Mouse (Mus musculus): ENCODE measurements around the gene Ezr. TPM values are rescaled to one million over a fixed set of nuclear protein-coding genes. Genes with fewer than 3 reads are reported as not detected.

Ezr gene
- polyA plus RNA-seq, 1 experiment from 2014 or later = 51.5 TPM

- peaks cover 20% of the 10 kb centered on the region for H3K27me3 ChIP-seq
- H3K4me3 ChIP-seq = no peak overlapping the region
- no peak for ATAC-seq (ENCODE audit: insufficient number of reproducible peaks, insufficient read depth, low FRiP score, low TSS enrichment, low read depth)
- H3K9me3 ChIP-seq = no peaks in the 10 kb centered on the region
- H3K4me1 ChIP-seq = peaks cover 27% of the 10 kb centered on the region
- H3K36me3 ChIP-seq = no peaks in the 10 kb centered on the region
- no peak overlapping the region for H3K27ac ChIP-seq
- H3K9ac ChIP-seq = no peak overlapping the region
- no peak overlapping the region for H3K4me2 ChIP-seq
- 54% methylated on average over 6 of the region's 6 CpGs for WGBS
Measured at GRCm38 (mm10) chr17:6776123-6776522, 6.5 kb downstream of the Ezr start.

GRCm38 (mm10) chr17:6775671-6776070 lies 6.9 kb downstream of the Ezr start:
- no peaks in the 10 kb centered on the region for H3K9me3 ChIP-seq
- peaks cover 16% of the 10 kb centered on the region for H3K27me3 ChIP-seq
- H3K4me1 ChIP-seq = peaks cover 27% of the 10 kb centered on the region
- no peak overlapping the region for H3K9ac ChIP-seq
- WGBS = 67% methylated on average over 4 of the region's 4 CpGs
- ATAC-seq (ENCODE audit: insufficient number of reproducible peaks, insufficient read depth, low FRiP score, low TSS enrichment, low read depth) = no peak
- no peak overlapping the region for H3K27ac ChIP-seq
- no peak overlapping the region for H3K4me3 ChIP-seq
- no peaks in the 10 kb centered on the region for H3K36me3 ChIP-seq
- H3K4me2 ChIP-seq = no peak overlapping the region

GRCm38 (mm10) chr17:6775221-6775620 lies 7.4 kb downstream of the Ezr start:
- no peak overlapping the region for H3K27ac ChIP-seq
- H3K4me1 ChIP-seq = peaks cover 25% of the 10 kb centered on the region
- no peak overlapping the region for H3K9ac ChIP-seq
- no peaks in the 10 kb centered on the region for H3K36me3 ChIP-seq
- H3K4me3 ChIP-seq = no peak overlapping the region
- no peak for ATAC-seq (ENCODE audit: insufficient number of reproducible peaks, insufficient read depth, low FRiP score, low TSS enrichment, low read depth)
- H3K9me3 ChIP-seq = no peaks in the 10 kb centered on the region
- peaks cover 11% of the 10 kb centered on the region for H3K27me3 ChIP-seq
- no peak overlapping the region for H3K4me2 ChIP-seq
- WGBS = 73% methylated on average over 9 of the region's 9 CpGs

- no peak overlapping the region for H3K27ac ChIP-seq
- no peak for ATAC-seq (ENCODE audit: insufficient number of reproducible peaks, insufficient read depth, low FRiP score, low TSS enrichment, low read depth)
- WGBS = 88% methylated on average over 14 of the region's 14 CpGs
Measured at GRCm38 (mm10) chr17:6773249-6773966, 9.2 kb downstream of the Ezr start.

GRCm38 (mm10) chr17:6772490-6772773 lies 10.2 kb downstream of the Ezr start:
- Histone ChIP-seq H3K9ac (no peak overlapping the region), H3K9me3 (no peaks in the 10 kb centered on the region), H3K4me3 (no peak overlapping the region), H3K36me3 (no peaks in the 10 kb centered on the region), H3K27me3 (no peaks in the 10 kb centered on the region), H3K27ac (peak overlapping the region; percentile 23; the same call in 1 of the 2 replicates), H3K4me2 (no peak overlapping the region), H3K4me1 (peaks cover 10% of the 10 kb centered on the region)
- 67% methylated on average over 5 of the region's 5 CpGs for WGBS
- no peak for ATAC-seq (ENCODE audit: insufficient number of reproducible peaks, insufficient read depth, low FRiP score, low TSS enrichment, low read depth)

More at GRCm38 (mm10) chr17:6773249-6773966, 9.2 kb downstream of the Ezr start:
- no peaks in the 10 kb centered on the region for H3K36me3 ChIP-seq
- H3K4me3 ChIP-seq = no peak overlapping the region
- H3K9ac ChIP-seq = no peak overlapping the region
- no peak overlapping the region for H3K4me2 ChIP-seq
- peaks cover 10% of the 10 kb centered on the region for H3K4me1 ChIP-seq
- H3K27me3 ChIP-seq = no peaks in the 10 kb centered on the region
- no peaks in the 10 kb centered on the region for H3K9me3 ChIP-seq

- 68% methylated on average over 16 of the region's 16 CpGs for WGBS
- Histone ChIP-seq H3K4me1 (peaks cover 5% of the 10 kb centered on the region; the same call in 1 of the 2 replicates), H3K9me3 (no peaks in the 10 kb centered on the region), H3K27ac (peak overlapping the region; percentile 23), H3K4me3 (no peak overlapping the region), H3K36me3 (no peaks in the 10 kb centered on the region), H3K4me2 (no peak overlapping the region), H3K27me3 (no peaks in the 10 kb centered on the region), H3K9ac (no peak overlapping the region)
- ATAC-seq (ENCODE audit: insufficient number of reproducible peaks, insufficient read depth, low FRiP score, low TSS enrichment, low read depth) = no peak
Measured at GRCm38 (mm10) chr17:6771661-6772489, 10.7 kb downstream of the Ezr start.

- ATAC-seq (ENCODE audit: insufficient number of reproducible peaks, insufficient read depth, low FRiP score, low TSS enrichment, low read depth) = no peak
- H3K4me1 ChIP-seq = peaks cover 11% of the 10 kb centered on the region
- 60% methylated on average over 4 of the region's 4 CpGs for WGBS
- H3K9me3 ChIP-seq = no peaks in the 10 kb centered on the region
- H3K4me3 ChIP-seq = no peak overlapping the region
- H3K4me2 ChIP-seq = no peak overlapping the region
- H3K27ac ChIP-seq = no peak overlapping the region
- no peak overlapping the region for H3K9ac ChIP-seq
- no peaks in the 10 kb centered on the region for H3K36me3 ChIP-seq
- no peaks in the 10 kb centered on the region for H3K27me3 ChIP-seq
Measured at GRCm38 (mm10) chr17:6769602-6770001, 13.0 kb downstream of the Ezr start.

- Histone ChIP-seq H3K9me3 (no peaks in the 10 kb centered on the region), H3K27ac (no peak overlapping the region), H3K4me1 (peaks cover 11% of the 10 kb centered on the region), H3K4me3 (no peak overlapping the region), H3K9ac (no peak overlapping the region), H3K36me3 (no peaks in the 10 kb centered on the region), H3K4me2 (no peak overlapping the region), H3K27me3 (no peaks in the 10 kb centered on the region)
- 86% methylated on average over 5 of the region's 5 CpGs for WGBS
- ATAC-seq (ENCODE audit: insufficient number of reproducible peaks, insufficient read depth, low FRiP score, low TSS enrichment, low read depth) = no peak
Measured at GRCm38 (mm10) chr17:6768301-6768788, 14.2 kb downstream of the Ezr start.

GRCm38 (mm10) chr17:6767771-6768170 lies 14.8 kb downstream of the Ezr start:
- no peak for ATAC-seq (ENCODE audit: insufficient number of reproducible peaks, insufficient read depth, low FRiP score, low TSS enrichment, low read depth)
- 37% methylated on average over 5 of the region's 5 CpGs for WGBS
- H3K4me2 ChIP-seq = no peak overlapping the region
- H3K27me3 ChIP-seq = no peaks in the 10 kb centered on the region
- H3K9me3 ChIP-seq = no peaks in the 10 kb centered on the region
- H3K9ac ChIP-seq = no peak overlapping the region
- H3K4me3 ChIP-seq = no peak overlapping the region
- H3K36me3 ChIP-seq = no peaks in the 10 kb centered on the region
- H3K27ac ChIP-seq = no peak overlapping the region
- H3K4me1 ChIP-seq = peaks cover 11% of the 10 kb centered on the region

- no peaks in the 10 kb centered on the region for H3K9me3 ChIP-seq
- no peaks in the 10 kb centered on the region for H3K27me3 ChIP-seq
- H3K27ac ChIP-seq = no peak overlapping the region
- no peak overlapping the region for H3K9ac ChIP-seq
- no peaks in the 10 kb centered on the region for H3K36me3 ChIP-seq
- ATAC-seq (ENCODE audit: insufficient number of reproducible peaks, insufficient read depth, low FRiP score, low TSS enrichment, low read depth) = no peak
- H3K4me1 ChIP-seq = peaks cover 6% of the 10 kb centered on the region
- 90% methylated on average over 4 of the region's 4 CpGs for WGBS
- H3K4me3 ChIP-seq = no peak overlapping the region
- no peak overlapping the region for H3K4me2 ChIP-seq
Measured at GRCm38 (mm10) chr17:6766823-6767222, 15.8 kb downstream of the Ezr start.

GRCm38 (mm10) chr17:6765886-6766285 lies 16.7 kb downstream of the Ezr start:
- Histone ChIP-seq H3K4me2 (no peak overlapping the region), H3K9ac (no peak overlapping the region), H3K27ac (no peak overlapping the region), H3K4me3 (no peak overlapping the region), H3K27me3 (no peaks in the 10 kb centered on the region), H3K4me1 (peaks cover 5% of the 10 kb centered on the region; the same call in 1 of the 2 replicates), H3K36me3 (no peaks in the 10 kb centered on the region), H3K9me3 (no peaks in the 10 kb centered on the region)
- no peak for ATAC-seq (ENCODE audit: insufficient number of reproducible peaks, insufficient read depth, low FRiP score, low TSS enrichment, low read depth)
- WGBS = 41% methylated on average over 2 of the region's 2 CpGs

- WGBS = 81% methylated on average over 4 of the region's 4 CpGs
- Histone ChIP-seq H3K27ac (no peak overlapping the region), H3K27me3 (no peaks in the 10 kb centered on the region), H3K4me2 (no peak overlapping the region), H3K4me3 (no peak overlapping the region), H3K9me3 (no peaks in the 10 kb centered on the region), H3K36me3 (no peaks in the 10 kb centered on the region), H3K4me1 (peaks cover 9% of the 10 kb centered on the region; the same call in 1 of the 2 replicates), H3K9ac (no peak overlapping the region)
- no peak for ATAC-seq (ENCODE audit: insufficient number of reproducible peaks, insufficient read depth, low FRiP score, low TSS enrichment, low read depth)
Measured at GRCm38 (mm10) chr17:6764730-6765129, 17.9 kb downstream of the Ezr start.

Measured in embryonic facial prominence, embryonic 13.5 days (tissue).